14 mouse cellular contexts compared by ENCODE assay signal in genomic region chr7:29257368-29257767, GRCm38 (mm10). TPM values are rescaled to one million over a fixed set of nuclear protein-coding genes. Genes with fewer than 3 reads are reported as not detected.
DNase-seq lines count a peak whose midpoint lies in the region; ATAC-seq lines count a peak whose summit lies in the region.
"Had no signal": no experiment of that assay in that cellular context is flagged by ENCODE, and none has a peak within 500 bp of the region (broad histone marks: within the 10 kb centered on the region; RNA-seq: fewer than 3 reads in every experiment).

No protein-coding gene starts in this region.

- H3K4me1 ChIP-seq in kidney, embryonic 16.5 days (ENCODE audit: insufficient read depth, low read length), result peaks cover 16% of the 10 kb centered on the region

- H3K4me2 ChIP-seq in kidney, embryonic 16.5 days (replicated peaks; ENCODE audit: low read depth, low read length), result no peak overlapping the region
- H3K4me2 ChIP-seq: hindbrain, embryonic 13.5 days had no signal

- H3K27me3 ChIP-seq in kidney, embryonic 16.5 days (ENCODE audit: insufficient read depth, low read length), result no peaks in the 10 kb centered on the region
- H3K27me3 ChIP-seq: hindbrain, embryonic 13.5 days had no signal

- H3K9ac ChIP-seq in kidney, embryonic 16.5 days (replicated peaks; ENCODE audit: low read length), result no peak overlapping the region
- H3K9ac ChIP-seq: forebrain, postnatal 0 days; hindbrain, embryonic 13.5 days had no signal

- ATAC-seq in kidney, embryonic 16.5 days (ENCODE audit: low FRiP score, low TSS enrichment), result no peak
- ATAC-seq in megakaryocyte, adult 5-6 weeks (ENCODE audit: poor library complexity, severe bottlenecking), result no peak
- ATAC-seq: activated CD4-positive, CD25-positive, alpha-beta regulatory T cell, adult 4 months; forebrain, postnatal 0 days had no signal

- 85% methylated on average over 1 of the region's 1 CpGs for WGBS in kidney, embryonic 16.5 days

- peaks cover 8% of the 10 kb centered on the region; the same call in 1 of the 2 replicates for H3K36me3 ChIP-seq in kidney, embryonic 16.5 days (ENCODE audit: insufficient read depth, low read length)

- H3K9me3 ChIP-seq in kidney, embryonic 16.5 days (ENCODE audit: low read length), result no peaks in the 10 kb centered on the region
- H3K9me3 ChIP-seq: G1E; hindbrain, embryonic 13.5 days had no signal

- H3K27ac ChIP-seq in kidney, embryonic 16.5 days (ENCODE audit: low read length), result no peak overlapping the region
- H3K27ac ChIP-seq: hindbrain, embryonic 13.5 days had no signal

- DNase-seq in adrenal gland, postnatal 25 days, result peak; percentile 22
- DNase-seq in adrenal gland, postnatal 4 days (ENCODE audit: low spot score in 2 of 2), result no peak
- peak; percentile 79 to 87 for DNase-seq in kidney, adult 8-10 months
- DNase-seq in kidney, adult 9 months, result peak; percentile 84
- peak; percentile 79 for DNase-seq in lung, postnatal 14 days
- DNase-seq in frontal cortex, postnatal 25 days (ENCODE audit: low spot score in 2 of 2), result no peak
- DNase-seq: cerebellum, postnatal 25 days; forebrain, postnatal 0 days; thymus, adult 18-20 months had no signal

- H3K4me3 ChIP-seq in kidney, embryonic 16.5 days (ENCODE audit: low read length), result no peak overlapping the region
- H3K4me3 ChIP-seq: hindbrain, embryonic 13.5 days had no signal

RNA-seq across cellular contexts. Expression of gene 2200002D01Rik, which starts 9.1 kb away (rescaled TPM):
- 0.86 and 2.0 TPM in 2 replicates for total RNA-seq in adrenal gland, postnatal 25 days (2021)
- total RNA-seq in adrenal gland, postnatal 4 days (2021), result 1 to 10 TPM; 2.4 to 4.5 TPM
- 7.5 and 8.5 TPM in 2 replicates for polyA plus RNA-seq in kidney, embryonic 16.5 days (2015; fragmentation: Nextera tagmentation; extraction: Ambion mirVana)
- total RNA-seq in megakaryocyte, adult 5-6 weeks (2015), result not detected in 2 replicates
- total RNA-seq in megakaryocyte, adult 5-6 weeks (2017), result 0.37 and 2.4 TPM in 2 replicates
- total RNA-seq: forebrain, postnatal 0 days had no signal
- polyA plus RNA-seq: G1E had no signal

RNA-seq across cellular contexts. Expression of gene Yif1b, which starts 19.2 kb away (rescaled TPM):
- 43.6 and 49.3 TPM in 2 replicates for total RNA-seq in adrenal gland, postnatal 25 days (2021)
- 10 to 100 TPM; 48.2 to 49.7 TPM for total RNA-seq in adrenal gland, postnatal 4 days (2021)
- polyA plus RNA-seq in kidney, embryonic 16.5 days (2015; fragmentation: Nextera tagmentation; extraction: Ambion mirVana), result 134 and 143 TPM in 2 replicates
- 36.2 and 38.0 TPM in 2 replicates for total RNA-seq in megakaryocyte, adult 5-6 weeks (2015)
- total RNA-seq in megakaryocyte, adult 5-6 weeks (2017), result 19.1 and 21.8 TPM in 2 replicates

RNA-seq across cellular contexts. Expression of gene Spint2, which starts 24.3 kb away (rescaled TPM):
- 23.0 and 36.9 TPM in 2 replicates for total RNA-seq in adrenal gland, postnatal 25 days (2021)
- 10 to 100 TPM; 46.1 to 85.1 TPM for total RNA-seq in adrenal gland, postnatal 4 days (2021)
- polyA plus RNA-seq in kidney, embryonic 16.5 days (2015; fragmentation: Nextera tagmentation; extraction: Ambion mirVana), result 270 and 295 TPM in 2 replicates
- 6.1 and 7.3 TPM in 2 replicates for total RNA-seq in megakaryocyte, adult 5-6 weeks (2015)
- total RNA-seq in megakaryocyte, adult 5-6 weeks (2017), result 2.6 and 5.3 TPM in 2 replicates

RNA-seq across cellular contexts. Expression of gene Kcnk6, which starts 25.1 kb away (rescaled TPM):
- 1.1 and 1.6 TPM in 2 replicates for total RNA-seq in adrenal gland, postnatal 25 days (2021)
- 1 to 10 TPM; 2.9 to 3.6 TPM for total RNA-seq in adrenal gland, postnatal 4 days (2021)
- 1.5 and 1.7 TPM in 2 replicates for polyA plus RNA-seq in kidney, embryonic 16.5 days (2015; fragmentation: Nextera tagmentation; extraction: Ambion mirVana)
- total RNA-seq in megakaryocyte, adult 5-6 weeks (2015), result 9.2 and 10.1 TPM in 2 replicates
- 14.5 and 14.6 TPM in 2 replicates for total RNA-seq in megakaryocyte, adult 5-6 weeks (2017)
- total RNA-seq: G1E had no signal
- polyA plus RNA-seq: G1E had no signal

RNA-seq across cellular contexts. Expression of gene Ppp1r14a, which starts 31.7 kb away (rescaled TPM):
- 5.5 and 6.7 TPM in 2 replicates for total RNA-seq in adrenal gland, postnatal 25 days (2021)
- 10 to 100 TPM; 14.3 to 15.0 TPM for total RNA-seq in adrenal gland, postnatal 4 days (2021)
- polyA plus RNA-seq in kidney, embryonic 16.5 days (2015; fragmentation: Nextera tagmentation; extraction: Ambion mirVana), result 19.6 and 25.1 TPM in 2 replicates
- total RNA-seq in megakaryocyte, adult 5-6 weeks (2015), result not detected in 2 replicates
- total RNA-seq in megakaryocyte, adult 5-6 weeks (2017), result not detected in 2 replicates
- total RNA-seq: G1E had no signal
- polyA plus RNA-seq: activated CD4-positive, CD25-positive, alpha-beta regulatory T cell, adult 4 months had no signal

Comparison
In these comparisons a context has a peak if more than half of its experiments do, and no peak if none do; other contexts are left out.
1. DNase-seq: peak in adrenal gland, postnatal 25 days (single experiment), kidney, adult 8-10 months (2 of 2), kidney, adult 9 months (single experiment) and lung, postnatal 14 days (single experiment); none in adrenal gland, postnatal 4 days (0 of 2) and frontal cortex, postnatal 25 days (0 of 2).